Mouse (Mus musculus) lung, postnatal 0 days (tissue): ENCODE data around the gene Oas1f.
A peak's percentile ranks its signal among the peaks of the same experiment; 100 is the strongest.

Experiments used
- CTCF ChIP-seq: IDR thresholded peaks from 2 replicates; pipeline ENCODE4 v1.5.1; 2016; ENCODE audit warnings: antibody characterized with exemption, mild to moderate bottlenecking
- EP300 ChIP-seq: IDR thresholded peaks from 2 replicates; pipeline ENCODE4 v1.6.1; 2016; ENCODE audit warnings: antibody characterized with exemption, mild to moderate bottlenecking, control low read depth

DNA sequence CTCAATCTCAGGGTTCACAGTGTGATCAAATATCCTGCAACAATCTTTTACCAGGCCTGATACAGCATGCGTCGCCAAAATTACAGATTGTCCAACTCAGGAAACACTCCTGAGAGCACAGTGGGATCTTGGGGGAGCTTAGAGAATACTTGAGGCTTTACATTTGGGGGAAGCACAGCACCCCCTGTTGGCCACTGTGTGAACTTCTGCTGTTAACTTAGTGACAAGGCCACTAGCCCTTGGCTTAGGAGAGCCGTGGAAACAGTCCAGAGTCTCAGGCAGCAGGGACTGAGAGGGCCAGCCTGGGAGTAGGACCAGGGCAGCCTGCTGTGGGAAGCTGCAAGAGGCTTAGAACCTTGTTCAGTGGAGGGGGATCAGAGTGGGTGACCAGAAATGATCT lies 31.2 kb upstream of the Oas1f start:
- TF ChIP-seq CTCF (peak; percentile 68), EP300 (no peak)
